Mouse (Mus musculus) cerebellum, adult 2 months (tissue): ENCODE measurements around the gene Kcnq4. TPM values are rescaled to one million over a fixed set of nuclear protein-coding genes. Genes with fewer than 3 reads are reported as not detected.

Experiments
- DNase-seq, 2 experiments: peaks; one replicate each; pipeline ENCODE4 v3.0.0; 2021
- H3K27ac ChIP-seq: fragments of 200-500 bp; 2 replicates; pipeline ENCODE4 v1.5.1; 2012; ENCODE audit warnings: low read length, control low read depth, inconsistent platforms; ENCODE audit not compliant: insufficient read depth
- H3K27me3 ChIP-seq: fragments of 200-500 bp; 2 replicates; pipeline ENCODE4 v1.6.1; 2012; ENCODE audit warnings: inconsistent platforms, mild to moderate bottlenecking, low read length, moderate library complexity; ENCODE audit not compliant: control insufficient read depth, insufficient read depth
- H3K4me1 ChIP-seq: fragments of 200-500 bp; 2 replicates; pipeline ENCODE4 v1.6.1; 2011; ENCODE audit warnings: low read length; ENCODE audit not compliant: control insufficient read depth, insufficient read depth
- H3K4me3 ChIP-seq: fragments of 200-500 bp; replicated peaks from 2 replicates; pipeline ENCODE3; 2011; ENCODE audit warnings: mild to moderate bottlenecking, low read depth, low read length, control low read depth; ENCODE audit not compliant: insufficient read depth
- CTCF ChIP-seq: fragments of 200-500 bp; IDR thresholded peaks from 2 replicates; pipeline ENCODE4 v1.5.1; 2011; ENCODE audit warnings: low read depth, mild to moderate bottlenecking, control low read depth, low read length, moderate library complexity, borderline replicate concordance; ENCODE audit not compliant: insufficient read depth
- POLR2A ChIP-seq: fragments of 200-500 bp; IDR thresholded peaks from 2 replicates; pipeline ENCODE4 v1.6.1; 2011; ENCODE audit warnings: low read length, control low read depth, borderline replicate concordance; ENCODE audit not compliant: insufficient read depth
- WGBS: fragments of 180-500 bp; shearing (Covaris S2); methylation state at CpG from one replicate; pipeline ENCODE4 v1.1.7; 2018; 5-methylcytosine and 5-hydroxymethylcytosine counted together
- polyA plus RNA-seq: library from polyadenylated mRNA; depleted of rRNA; stranded (reverse); fragments of >200 nt; gene quantifications from 2 replicates; pipeline ENCODE4 v1.2.3, GENCODE M21; 2012

Kcnq4 gene
- polyA plus RNA-seq, 1 experiment, result 15.2 TPM

DNA sequence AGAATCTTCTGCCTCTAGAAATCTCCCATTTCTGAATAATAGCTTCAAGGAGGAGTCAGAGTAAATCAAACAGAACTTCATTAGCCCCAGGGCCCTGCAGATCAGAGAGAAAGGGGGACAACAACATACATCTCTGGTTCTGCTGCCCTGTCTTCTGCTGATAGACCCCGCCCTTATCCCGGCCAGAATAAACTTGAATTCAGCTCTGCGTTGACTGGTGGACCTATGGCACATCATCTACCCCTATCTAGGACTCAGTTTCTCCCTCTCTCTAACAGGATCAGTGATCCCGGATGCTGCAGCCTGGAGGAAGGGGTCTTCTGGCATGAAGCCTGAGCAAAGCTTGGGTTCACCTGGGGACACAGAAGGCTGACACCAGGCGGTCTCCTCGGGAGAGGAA lies 17.8 kb downstream of the Kcnq4 start:
- DNase-seq, result no peak
- peaks cover 4% of the 10 kb centered on the region for H3K4me1 ChIP-seq
- no peaks in the 10 kb centered on the region for H3K27me3 ChIP-seq
- H3K27ac ChIP-seq, result no peak overlapping the region
- TF ChIP-seq POLR2A (no peak), CTCF (no peak)
- peak overlapping the region; percentile 59 for H3K4me3 ChIP-seq
- 30% methylated on average over 6 of the region's 6 CpGs for WGBS

DNA sequence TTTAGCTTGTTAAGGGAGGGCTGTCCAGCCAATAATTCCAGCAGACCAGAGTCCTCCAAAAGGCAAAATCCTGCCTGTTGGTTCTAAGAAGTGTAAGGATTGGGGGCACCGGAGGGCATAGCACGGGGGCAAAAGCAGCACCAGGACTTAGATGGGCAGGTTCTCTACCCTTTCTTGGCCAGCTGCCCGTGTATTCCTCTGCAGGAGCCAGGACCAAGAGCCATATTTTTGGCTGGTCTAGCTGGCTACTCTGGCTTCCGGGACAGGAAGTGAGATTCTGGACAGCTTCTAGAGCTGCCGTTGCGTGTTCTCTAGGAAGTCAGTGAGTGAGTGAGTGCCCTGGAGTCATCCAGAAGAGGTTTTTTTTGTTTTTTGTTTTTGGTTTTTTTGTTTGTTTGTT lies 18.3 kb downstream of the Kcnq4 start:
- Histone ChIP-seq H3K27me3 (no peaks in the 10 kb centered on the region), H3K27ac (no peak overlapping the region), H3K4me1 (peaks cover 4% of the 10 kb centered on the region), H3K4me3 (no peak overlapping the region)
- TF ChIP-seq POLR2A (no peak), CTCF (no peak)
- WGBS, result 8% methylated on average over 6 of the region's 6 CpGs
- peak; percentile 59 to 73 for DNase-seq

DNA sequence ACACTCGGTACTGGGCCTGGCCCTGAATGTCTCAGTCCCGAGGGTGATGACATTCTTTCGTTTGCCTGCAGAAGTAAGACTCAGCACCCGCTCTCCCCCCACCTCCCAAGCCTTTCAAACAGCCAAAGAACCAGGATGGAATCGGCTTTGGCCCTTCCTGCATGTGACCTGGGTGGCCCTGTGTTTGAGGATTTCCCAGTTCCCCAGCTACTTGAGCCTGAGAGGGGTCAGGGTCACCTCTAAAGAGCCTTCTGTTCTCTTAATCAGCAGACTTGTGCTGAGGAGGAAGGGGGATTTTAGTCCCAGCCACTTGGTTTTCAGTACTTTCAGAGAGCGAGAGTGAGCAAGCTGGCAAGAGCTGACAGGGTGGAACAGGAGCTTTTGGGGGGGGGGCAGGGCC lies 19.0 kb downstream of the Kcnq4 start:
- WGBS, result 84% methylated on average over 6 of the region's 6 CpGs
- Histone ChIP-seq H3K27me3 (no peaks in the 10 kb centered on the region), H3K4me1 (peaks cover 4% of the 10 kb centered on the region), H3K27ac (no peak overlapping the region), H3K4me3 (no peak overlapping the region)
- no peak for DNase-seq
- no peak for TF ChIP-seq CTCF
- no peak for TF ChIP-seq POLR2A

- peaks cover 4% of the 10 kb centered on the region for H3K4me1 ChIP-seq
- no peak overlapping the region for H3K27ac ChIP-seq
- TF ChIP-seq POLR2A (no peak), CTCF (no peak)
- no peaks in the 10 kb centered on the region for H3K27me3 ChIP-seq
- H3K4me3 ChIP-seq, result no peak overlapping the region
- no peak for DNase-seq
- 82% methylated on average over 11 of the region's 11 CpGs for WGBS
Measured at GRCm38 (mm10) chr4:120727842-120728241, 20.6 kb downstream of the Kcnq4 start.

DNA sequence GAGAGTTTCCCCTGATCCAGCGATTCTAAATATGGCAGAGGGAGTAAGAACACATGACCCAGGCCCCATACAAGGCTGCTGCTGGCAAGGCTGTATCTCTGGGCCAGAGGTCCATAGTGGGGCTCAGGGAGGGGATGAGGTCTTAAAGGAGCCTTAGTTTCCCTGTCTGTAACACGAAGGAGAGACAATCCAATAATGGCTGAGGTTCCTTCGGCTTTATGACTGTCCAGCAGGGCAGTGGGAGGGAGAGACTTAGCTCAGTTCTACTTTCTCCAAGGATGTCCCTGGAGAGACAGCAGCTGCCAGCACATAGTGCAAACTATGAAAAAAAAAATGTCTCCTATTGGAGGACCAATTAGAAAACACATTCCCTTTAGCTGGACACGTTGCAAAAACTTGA lies 22.2 kb downstream of the Kcnq4 start:
- Histone ChIP-seq H3K4me3 (no peak overlapping the region), H3K27me3 (no peaks in the 10 kb centered on the region), H3K27ac (no peak overlapping the region), H3K4me1 (peaks cover 4% of the 10 kb centered on the region)
- WGBS, result 50% methylated on average over 4 of the region's 4 CpGs
- no peak for DNase-seq
- no peak for TF ChIP-seq CTCF
- no peak for TF ChIP-seq POLR2A

GRCm38 (mm10) chr4:120725516-120726090 lies 22.8 kb downstream of the Kcnq4 start:
- Histone ChIP-seq H3K27me3 (no peaks in the 10 kb centered on the region), H3K4me3 (no peak overlapping the region), H3K4me1 (peaks cover 2% of the 10 kb centered on the region), H3K27ac (no peak overlapping the region)
- no peak for TF ChIP-seq POLR2A
- TF ChIP-seq CTCF, result no peak
- WGBS, result 56% methylated on average over 5 of the region's 5 CpGs
- DNase-seq, result no peak

DNA sequence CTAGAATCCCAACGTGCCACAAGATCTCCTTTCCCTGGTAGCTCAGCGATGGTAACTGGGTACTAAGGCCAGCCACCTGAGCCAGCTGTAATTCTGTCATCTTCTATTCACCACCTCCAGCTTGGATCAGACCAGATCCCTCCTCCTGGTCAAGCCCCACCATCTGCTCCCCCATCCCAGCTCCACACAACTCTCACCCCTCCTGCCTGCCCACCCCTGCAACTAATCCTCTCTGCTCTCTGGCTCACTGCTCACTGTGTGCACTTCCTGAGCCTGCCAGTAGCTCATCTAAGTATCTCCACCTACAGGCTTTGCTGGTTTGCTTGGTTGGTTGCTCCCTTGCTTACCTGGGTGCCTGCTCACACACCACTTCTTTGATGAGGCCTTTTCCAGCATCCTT lies 26.8 kb downstream of the Kcnq4 start:
- Histone ChIP-seq H3K27me3 (no peaks in the 10 kb centered on the region), H3K4me1 (no peaks in the 10 kb centered on the region; the same call in 1 of the 2 replicates), H3K4me3 (no peak overlapping the region), H3K27ac (no peak overlapping the region)
- TF ChIP-seq CTCF (no peak), POLR2A (no peak)
- DNase-seq, result no peak
- WGBS, result 35% methylated on average over 2 of the region's 2 CpGs

DNA sequence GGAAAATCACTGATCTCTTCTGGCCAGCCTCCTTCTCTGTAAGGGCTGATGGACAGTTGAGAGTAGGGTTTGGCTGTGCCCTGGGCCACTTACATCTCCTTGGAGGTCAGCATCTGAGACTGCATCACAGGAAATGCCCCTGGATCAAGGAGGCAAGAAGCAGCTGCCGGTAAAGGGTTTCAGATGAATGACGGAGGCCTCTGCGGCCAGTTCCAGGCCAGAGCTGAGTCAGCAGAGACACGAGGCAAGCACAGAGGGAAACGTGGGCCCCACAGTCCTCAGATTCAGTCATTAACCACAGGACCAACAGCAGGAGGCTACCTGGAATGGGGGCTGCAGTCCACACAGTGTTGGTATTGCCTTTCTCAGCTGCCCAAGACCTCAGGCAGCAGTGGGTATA lies 29.3 kb downstream of the Kcnq4 start:
- no peak overlapping the region for H3K4me3 ChIP-seq
- TF ChIP-seq CTCF, result no peak
- no peak for TF ChIP-seq POLR2A
- 78% methylated on average over 5 of the region's 5 CpGs for WGBS
- H3K27me3 ChIP-seq, result no peaks in the 10 kb centered on the region
- H3K27ac ChIP-seq, result no peak overlapping the region
- no peaks in the 10 kb centered on the region for H3K4me1 ChIP-seq
- no peak for DNase-seq

- Histone ChIP-seq H3K27ac (no peak overlapping the region), H3K4me3 (no peak overlapping the region), H3K27me3 (no peaks in the 10 kb centered on the region), H3K4me1 (peaks cover 7% of the 10 kb centered on the region)
- no peak for DNase-seq
- no peak for TF ChIP-seq POLR2A
- no peak for TF ChIP-seq CTCF
- WGBS, result 68% methylated on average over 8 of the region's 8 CpGs
Measured at GRCm38 (mm10) chr4:120717591-120717990, 30.8 kb downstream of the Kcnq4 start.
